Mouse (Mus musculus) MEL (cell line): ENCODE data around the gene Atp10b. TPM values are rescaled to one million over a fixed set of nuclear protein-coding genes. Genes with fewer than 3 reads are reported as not detected.
"Not testable (repeated sequence)": the region's sequence is repeated elsewhere in the genome, so short reads cannot be mapped to it uniquely, and the experiment has no call there.

Experiments
- DNase-seq: peaks from one replicate; pipeline ENCODE4 v3.0.0; 2011; ENCODE audit warnings: low read depth, low spot score
- H3K27ac ChIP-seq: 2 replicates; pipeline ENCODE4 v1.5.1; 2012; ENCODE audit warnings: low read depth, mild to moderate bottlenecking, control low read depth, low read length, moderate library complexity; ENCODE audit not compliant: control insufficient read depth
- H3K27me3 ChIP-seq, 2 experiments: fragments of 150-350 bp in 1 of 2; sonication (generic) in 1 of 2; 2 replicates each; pipeline ENCODE4 v1.6.1; 2012; ENCODE audit warnings: low read length in 2 of 2, mild to moderate bottlenecking in 2 of 2, improper control_type of control experiment in 1 of 2, moderate library complexity in 1 of 2; ENCODE audit not compliant: insufficient read depth in 2 of 2, control insufficient read depth in 1 of 2
- H3K36me3 ChIP-seq, 2 experiments: 2 replicates each; pipeline ENCODE4 v1.6.1; 2012 to 2014; ENCODE audit warnings: low read length in 2 of 2, improper control_type of control experiment in 1 of 2, inconsistent platforms in 1 of 2, mild to moderate bottlenecking in 1 of 2; ENCODE audit not compliant: insufficient read depth in 2 of 2, control insufficient read depth in 1 of 2
- H3K4me1 ChIP-seq, 2 experiments: fragments of 150-350 bp in 1 of 2; sonication (generic) in 1 of 2; 2 replicates each; pipeline ENCODE4 v1.6.1; 2012; ENCODE audit warnings: low read length in 2 of 2, improper control_type of control experiment in 1 of 2, mild to moderate bottlenecking in 1 of 2; ENCODE audit not compliant: insufficient read depth in 2 of 2, control insufficient read depth in 1 of 2
- H3K4me3 ChIP-seq, 2 experiments: fragments of 150-350 bp in 1 of 2; sonication (generic) in 1 of 2; 2 replicates each; pipeline ENCODE4 v1.5.1; 2012; ENCODE audit warnings: low read depth in 2 of 2, low read length in 2 of 2, mild to moderate bottlenecking in 2 of 2, moderate library complexity in 2 of 2, control low read depth in 1 of 2, improper control_type of control experiment in 1 of 2; ENCODE audit not compliant: control insufficient read depth in 1 of 2, insufficient read depth in 1 of 2
- H3K79me2 ChIP-seq: 2 replicates; pipeline ENCODE4 v1.6.1; 2012; ENCODE audit warnings: mild to moderate bottlenecking, low read length, moderate library complexity; ENCODE audit not compliant: control insufficient read depth, poor library complexity, insufficient read depth
- H3K9ac ChIP-seq: 2 replicates; pipeline ENCODE4 v1.6.1; 2012; ENCODE audit warnings: low read depth, mild to moderate bottlenecking, control low read depth, low read length, moderate library complexity; ENCODE audit not compliant: control insufficient read depth, poor library complexity, severe bottlenecking
- H3K9me3 ChIP-seq: fragments of 150-350 bp; sonication (generic); replicated peaks from 2 replicates; pipeline ENCODE4 v1.6.1; 2012; ENCODE audit warnings: mild to moderate bottlenecking, low read length, improper control_type of control experiment, moderate library complexity; ENCODE audit not compliant: insufficient read depth
- BHLHE40 ChIP-seq: IDR thresholded peaks from 2 replicates; pipeline ENCODE4 v1.6.1; 2012; ENCODE audit warnings: low read depth, mild to moderate bottlenecking, inconsistent platforms, low read length, improper control_type of control experiment, borderline replicate concordance
- NELFE ChIP-seq: IDR thresholded peaks from 2 replicates; pipeline ENCODE4 v1.6.1; 2011; ENCODE audit warnings: low read depth, low read length, improper control_type of control experiment
- POLR2AphosphoS2 ChIP-seq: IDR thresholded peaks from 2 replicates; pipeline ENCODE4 v1.6.1; 2011; ENCODE audit warnings: low read length, improper control_type of control experiment
- POLR2AphosphoS5 ChIP-seq: IDR thresholded peaks from 2 replicates; pipeline ENCODE4 v1.6.1; 2012; ENCODE audit warnings: low read depth, borderline replicate concordance, mild to moderate bottlenecking, inconsistent platforms, low read length, moderate library complexity, mixed read lengths
- RCOR1 ChIP-seq: IDR thresholded peaks from 2 replicates; pipeline ENCODE4 v1.6.1; 2012; ENCODE audit warnings: low read depth, mild to moderate bottlenecking, inconsistent platforms, low read length, improper control_type of control experiment
- TAL1 ChIP-seq: IDR thresholded peaks from 2 replicates; pipeline ENCODE4 v1.6.1; 2012; ENCODE audit warnings: mild to moderate bottlenecking, inconsistent platforms, low read length, moderate library complexity, mixed read lengths
- UBTF ChIP-seq: IDR thresholded peaks from 2 replicates; pipeline ENCODE4 v1.6.1; 2012; ENCODE audit warnings: low read depth, mild to moderate bottlenecking, inconsistent platforms, low read length, improper control_type of control experiment, moderate library complexity, borderline replicate concordance; ENCODE audit not compliant: insufficient read depth
- USF2 ChIP-seq, 2 experiments: IDR thresholded peaks; 2 replicates each; pipeline ENCODE4 v1.6.1; 2011 to 2012; ENCODE audit warnings: improper control_type of control experiment in 2 of 2, low read length in 2 of 2, borderline replicate concordance in 1 of 2, inconsistent platforms in 1 of 2, low read depth in 1 of 2, mild to moderate bottlenecking in 1 of 2; ENCODE audit not compliant: insufficient read depth in 1 of 2
- ZC3H11A ChIP-seq: IDR thresholded peaks from 2 replicates; pipeline ENCODE4 v1.6.1; 2012; ENCODE audit warnings: low read depth, mild to moderate bottlenecking, inconsistent platforms, low read length, improper control_type of control experiment
- ZMIZ1 ChIP-seq: IDR thresholded peaks from 2 replicates; pipeline ENCODE4 v1.6.1; 2012; ENCODE audit warnings: low read depth, mild to moderate bottlenecking, inconsistent platforms, low read length, improper control_type of control experiment, moderate library complexity
- polyA plus RNA-seq, 2 experiments: library from polyadenylated mRNA; stranded (reverse) in 1 of 2; unstranded in 1 of 2; fragments of >175 nt in 1 of 2; fragments of >200 nt in 1 of 2; gene quantifications; 2 replicates each; pipeline versions ENCODE4 v1.2.1 to v1.2.4; 2012; ENCODE audit warnings: low replicate concordance in 2 of 2, low read depth in 1 of 2; ENCODE audit not compliant: insufficient read length in 2 of 2, insufficient read depth in 1 of 2, missing spikeins in 1 of 2
- total RNA-seq: library from RNA; depleted of rRNA; stranded (reverse); fragments of 300-350 nt; gene quantifications from 2 replicates; pipeline ENCODE4 v1.2.3, GENCODE M21; 2012

Atp10b gene
- total and polyA plus RNA-seq, 3 experiments: not detected

- H3K27me3 ChIP-seq, H3K79me2 ChIP-seq, H3K9ac ChIP-seq, H3K9me3 ChIP-seq, H3K27ac ChIP-seq, H3K36me3 ChIP-seq, H3K4me3 ChIP-seq, DNase-seq, H3K4me1 ChIP-seq: not testable (repeated sequence)
Measured at GRCm38 (mm10) chr11:43144882-43145281, 4.8 kb upstream of the Atp10b start.

- Histone ChIP-seq H3K9ac (no peak overlapping the region), H3K36me3 (no peaks in the 10 kb centered on the region), H3K4me1 (no peaks in the 10 kb centered on the region), H3K4me3 (no peak overlapping the region)
- DNase-seq: no peak
- no peak for TF ChIP-seq ZC3H11A
- no peak for TF ChIP-seq POLR2AphosphoS5
- TF ChIP-seq RCOR1: no peak
- TF ChIP-seq ZMIZ1: no peak
- TF ChIP-seq BHLHE40: no peak
- TF ChIP-seq, all 39 proteins: peak for 0
- H3K79me2 ChIP-seq: no peaks in the 10 kb centered on the region
- H3K27me3 ChIP-seq: no peaks in the 10 kb centered on the region
- no peak overlapping the region for H3K27ac ChIP-seq
- H3K9me3 ChIP-seq: no peaks in the 10 kb centered on the region
Measured at GRCm38 (mm10) chr11:43147380-43147779, 2.3 kb upstream of the Atp10b start.

- H3K9me3 ChIP-seq: no peaks in the 10 kb centered on the region
- no peaks in the 10 kb centered on the region for H3K79me2 ChIP-seq
- H3K4me3 ChIP-seq: no peak overlapping the region
- DNase-seq: no peak
- TF ChIP-seq POLR2AphosphoS2 (no peak), USF2 (IDR thresholded peaks at IDR 0.05; ENCODE audit: borderline replicate concordance in 1 of 2, insufficient read depth in 1 of 2, low read depth in 1 of 2, low read length in 2 of 2) (no peak), NELFE (no peak), TAL1 (no peak), RCOR1 (no peak), UBTF (no peak)
- H3K27me3 ChIP-seq: no peaks in the 10 kb centered on the region
- no peak overlapping the region for H3K9ac ChIP-seq
- no peaks in the 10 kb centered on the region for H3K36me3 ChIP-seq
- H3K27ac ChIP-seq: no peak overlapping the region
- no peaks in the 10 kb centered on the region for H3K4me1 ChIP-seq
Measured at GRCm38 (mm10) chr11:43148341-43148740, 1.3 kb upstream of the Atp10b start.
